Mouse (Mus musculus) spleen, adult 2 months (tissue): Measurements from ENCODE around the gene Gstp3. TPM values are rescaled to one million over a fixed set of nuclear protein-coding genes. Genes with fewer than 3 reads are reported as not detected.
"Not testable (repeated sequence)": the region's sequence is repeated elsewhere in the genome, so short reads cannot be mapped to it uniquely, and the experiment has no call there.

Experiments
- DNase-seq, 2 experiments: peaks; one replicate each; pipeline versions ENCODE4 v3.0.0 to v3.0.0-alpha.2; 2012 to 2021; ENCODE audit warnings: low spot score in 2 of 2, low read depth in 1 of 2
- H3K27ac ChIP-seq: fragments of 200-500 bp; 2 replicates; pipeline ENCODE4 v1.5.1; 2012; ENCODE audit warnings: low read length, inconsistent platforms; ENCODE audit not compliant: insufficient read depth
- H3K27me3 ChIP-seq: fragments of 200-500 bp; 2 replicates; pipeline ENCODE4 v1.6.1; 2012; ENCODE audit warnings: mild to moderate bottlenecking, moderate library complexity, low read length, inconsistent platforms; ENCODE audit not compliant: control insufficient read depth, insufficient read depth
- H3K36me3 ChIP-seq: fragments of 200-500 bp; 2 replicates; pipeline ENCODE4 v1.6.1; 2012; ENCODE audit warnings: mild to moderate bottlenecking, low read length, inconsistent platforms; ENCODE audit not compliant: control insufficient read depth, insufficient read depth
- H3K4me1 ChIP-seq: fragments of 200-500 bp; 2 replicates; pipeline ENCODE4 v1.6.1; 2011; ENCODE audit warnings: inconsistent platforms; ENCODE audit not compliant: control insufficient read depth, insufficient read depth, insufficient read length
- H3K4me3 ChIP-seq: fragments of 200-500 bp; 2 replicates; pipeline ENCODE4 v1.5.1; 2011; ENCODE audit warnings: mild to moderate bottlenecking, inconsistent platforms; ENCODE audit not compliant: insufficient read depth, insufficient read length; ENCODE audit errors: extremely low read depth
- CTCF ChIP-seq: fragments of 200-500 bp; IDR thresholded peaks from 2 replicates; pipeline ENCODE4 v1.5.1; 2011; ENCODE audit warnings: mild to moderate bottlenecking, inconsistent platforms; ENCODE audit not compliant: insufficient read depth, insufficient read length, insufficient replicate concordance; ENCODE audit errors: extremely low read depth
- POLR2A ChIP-seq: fragments of 200-500 bp; IDR thresholded peaks from 2 replicates; pipeline ENCODE4 v1.6.1; 2011; ENCODE audit warnings: low read depth, low read length, inconsistent platforms
- WGBS: fragments of 180-500 bp; shearing (Covaris S2); methylation state at CpG from one replicate; pipeline ENCODE4 v1.1.7; 2018; 5-methylcytosine and 5-hydroxymethylcytosine counted together
- polyA plus RNA-seq: library from polyadenylated mRNA; depleted of rRNA; stranded (reverse); fragments of >200 nt; gene quantifications from 2 replicates; pipeline ENCODE4 v1.2.3, GENCODE M21; 2012

Gstp3 gene
- polyA plus RNA-seq, 1 experiment: 13.0 TPM

- no peak overlapping the region for H3K4me3 ChIP-seq
- no peak for TF ChIP-seq CTCF
- no peak for TF ChIP-seq POLR2A
- H3K27me3 ChIP-seq: no peaks in the 10 kb centered on the region
- no peak for DNase-seq
- H3K4me1 ChIP-seq: no peaks in the 10 kb centered on the region
- H3K36me3 ChIP-seq: no peaks in the 10 kb centered on the region
- H3K27ac ChIP-seq: no peak overlapping the region
- WGBS: 72% methylated on average over 8 of the region's 8 CpGs
Measured at GRCm38 (mm10) chr19:4046866-4047254, 12.5 kb downstream of the Gstp3 start.

DNA sequence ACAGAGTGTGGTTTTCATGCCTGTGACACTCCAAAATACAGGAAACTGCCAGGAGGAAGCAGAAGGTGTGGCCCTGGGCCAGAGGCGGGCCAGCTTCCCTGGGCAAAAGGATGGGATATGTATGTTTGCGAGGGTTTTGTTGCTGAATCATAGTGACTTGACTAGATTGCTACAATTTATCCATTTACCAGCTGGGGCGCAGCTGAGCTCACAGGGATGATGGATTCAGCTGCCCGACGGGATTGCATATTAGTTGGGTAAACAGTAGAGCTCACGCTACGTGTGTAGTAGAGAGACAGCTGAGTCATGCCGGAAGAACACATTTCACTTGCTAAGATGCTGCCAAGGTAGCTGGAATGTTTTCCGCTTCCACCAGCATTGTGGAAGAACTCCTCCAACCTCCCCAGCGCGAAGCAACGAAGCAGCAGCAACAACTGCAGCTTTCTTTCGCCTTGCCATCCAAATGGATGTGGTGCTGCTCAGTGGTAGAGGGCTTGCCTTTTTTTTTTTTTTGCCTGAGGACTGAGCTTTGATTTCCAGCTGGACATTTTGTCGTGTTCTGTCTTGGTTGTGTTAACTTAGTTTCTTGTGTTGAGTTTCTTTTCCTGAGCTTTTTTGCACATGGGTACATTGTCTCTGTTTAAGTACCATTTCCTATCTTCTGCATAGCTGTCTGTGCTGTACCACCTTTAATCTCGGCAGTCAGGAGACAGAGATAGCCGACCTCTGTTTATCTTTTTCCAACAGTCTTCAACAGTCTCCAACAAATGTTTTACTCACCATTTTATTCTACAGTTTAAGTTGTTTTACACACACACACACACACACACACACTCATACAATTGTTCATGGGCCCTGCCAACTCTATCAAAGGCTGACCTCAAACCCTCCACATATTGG is 13.2 kb downstream of the Gstp3 start, which contains the start of gene Gstp2:
Gstp2 (minus strand) TSS at position 58 of the 900 bp plus-strand sequence.
- Histone ChIP-seq H3K27me3 (no peaks in the 10 kb centered on the region), H3K36me3 (no peaks in the 10 kb centered on the region), H3K4me1 (no peaks in the 10 kb centered on the region), H3K4me3 (no peak within 1 kb of the TSS), H3K27ac (peak within 1 kb of the TSS; percentile 46)
- TF ChIP-seq CTCF (no peak), POLR2A (no peak)
- no peak for DNase-seq
- 72% methylated on average over 16 of the region's 16 CpGs for WGBS

DNA sequence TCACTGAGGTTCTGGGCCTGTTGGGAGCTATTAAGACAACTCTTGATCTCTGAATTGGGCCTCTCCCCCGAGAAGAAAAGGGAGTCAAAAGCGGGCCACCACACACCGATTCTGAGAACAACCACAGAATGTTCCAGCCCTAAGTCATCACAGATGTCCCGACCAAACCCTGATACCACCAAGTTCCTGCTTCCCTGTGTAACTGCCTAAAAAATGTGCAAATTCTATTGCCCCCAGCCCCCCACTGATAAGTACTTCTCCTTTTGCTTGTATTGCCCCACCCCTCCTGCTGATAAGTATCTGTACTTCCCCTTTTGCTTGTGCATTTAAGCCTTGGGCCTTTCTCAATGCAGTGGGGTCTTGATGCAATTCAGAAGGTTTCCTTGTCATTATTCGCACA is 15.3 kb downstream of the Gstp3 start:
- H3K36me3 ChIP-seq, H3K4me3 ChIP-seq, H3K27ac ChIP-seq, H3K27me3 ChIP-seq, H3K4me1 ChIP-seq, DNase-seq: not testable (repeated sequence)
- WGBS: 59% methylated on average over 5 of the region's 5 CpGs

DNA sequence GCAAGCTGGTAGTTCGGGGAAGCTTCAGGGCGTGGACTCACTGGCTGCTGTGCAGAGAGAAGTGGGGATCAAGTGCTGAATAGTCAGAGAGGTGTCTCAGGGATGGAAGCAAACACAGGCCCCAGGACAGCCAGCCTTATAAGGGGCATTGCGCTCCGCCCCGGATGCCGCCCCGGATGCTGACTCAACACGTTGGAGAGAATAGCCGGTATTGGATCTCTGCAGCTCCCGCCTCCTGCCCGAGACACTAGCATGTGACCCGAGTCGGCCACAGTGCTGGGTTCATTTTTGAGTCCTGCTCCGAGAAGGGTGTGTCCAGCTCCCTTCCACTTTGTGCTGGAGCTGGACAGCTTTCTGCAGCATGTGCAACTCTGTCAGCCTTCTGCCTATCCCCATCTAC is 17.2 kb downstream of the Gstp3 start:
- Histone ChIP-seq H3K4me3 (no peak overlapping the region), H3K27me3 (no peaks in the 10 kb centered on the region), H3K36me3 (no peaks in the 10 kb centered on the region), H3K27ac (no peak overlapping the region), H3K4me1 (no peaks in the 10 kb centered on the region)
- WGBS: 79% methylated on average over 14 of the region's 14 CpGs
- DNase-seq: peak in 1 of 2 experiments; percentile 15
- TF ChIP-seq CTCF: no peak
- no peak for TF ChIP-seq POLR2A

- not testable (repeated sequence) for H3K4me3 ChIP-seq, H3K36me3 ChIP-seq, DNase-seq, H3K4me1 ChIP-seq, H3K27ac ChIP-seq, H3K27me3 ChIP-seq
- 94% methylated on average over 4 of the region's 4 CpGs for WGBS
Measured at GRCm38 (mm10) chr19:4041500-4041899, 17.9 kb downstream of the Gstp3 start.

- H3K27me3 ChIP-seq, H3K27ac ChIP-seq, H3K4me3 ChIP-seq, DNase-seq, H3K4me1 ChIP-seq, H3K36me3 ChIP-seq: not testable (repeated sequence)
- WGBS: 80% methylated on average over 5 of the region's 5 CpGs
Measured at GRCm38 (mm10) chr19:4040941-4041340, 18.4 kb downstream of the Gstp3 start.

DNA sequence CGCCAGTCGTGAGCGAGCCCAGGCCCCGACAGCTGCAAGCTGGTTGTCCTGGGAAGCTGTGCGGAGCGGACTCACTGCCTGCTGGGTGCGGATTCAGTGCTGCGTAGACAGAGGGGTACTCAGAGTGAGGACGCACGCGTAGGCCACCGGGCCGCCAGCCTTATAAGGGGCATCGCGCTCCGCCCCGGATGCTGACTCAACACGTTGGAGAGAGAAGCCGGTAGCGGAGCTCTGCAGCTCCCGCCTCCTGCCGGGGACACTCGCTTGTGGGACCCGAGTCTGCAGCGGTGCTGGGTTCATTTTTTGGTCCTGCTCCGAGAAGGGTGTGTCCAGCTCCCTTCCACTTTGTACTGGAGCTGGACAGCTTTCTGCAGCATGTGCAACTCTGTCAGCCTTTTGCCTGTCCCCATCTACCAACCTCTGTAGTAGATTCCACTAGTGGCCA is 21.6 kb downstream of the Gstp3 start, which contains the start of gene Gstp1:
Gstp1 (minus strand) TSS at position 198 of the 445 bp plus-strand sequence.
- peak within 1 kb of the TSS; percentile 73 for H3K27ac ChIP-seq
- WGBS: 1% methylated on average over 26 of the region's 26 CpGs
- peak; percentile 55 to 86 for DNase-seq
- no peaks in the 10 kb centered on the region for H3K27me3 ChIP-seq
- no peaks in the 10 kb centered on the region; the same call in 1 of the 2 replicates for H3K4me1 ChIP-seq
- H3K36me3 ChIP-seq: no peaks in the 10 kb centered on the region; the same call in 1 of the 2 replicates
- H3K4me3 ChIP-seq: peak within 1 kb of the TSS; percentile 97
- TF ChIP-seq POLR2A: peak; percentile 77
- no peak for TF ChIP-seq CTCF

DNA sequence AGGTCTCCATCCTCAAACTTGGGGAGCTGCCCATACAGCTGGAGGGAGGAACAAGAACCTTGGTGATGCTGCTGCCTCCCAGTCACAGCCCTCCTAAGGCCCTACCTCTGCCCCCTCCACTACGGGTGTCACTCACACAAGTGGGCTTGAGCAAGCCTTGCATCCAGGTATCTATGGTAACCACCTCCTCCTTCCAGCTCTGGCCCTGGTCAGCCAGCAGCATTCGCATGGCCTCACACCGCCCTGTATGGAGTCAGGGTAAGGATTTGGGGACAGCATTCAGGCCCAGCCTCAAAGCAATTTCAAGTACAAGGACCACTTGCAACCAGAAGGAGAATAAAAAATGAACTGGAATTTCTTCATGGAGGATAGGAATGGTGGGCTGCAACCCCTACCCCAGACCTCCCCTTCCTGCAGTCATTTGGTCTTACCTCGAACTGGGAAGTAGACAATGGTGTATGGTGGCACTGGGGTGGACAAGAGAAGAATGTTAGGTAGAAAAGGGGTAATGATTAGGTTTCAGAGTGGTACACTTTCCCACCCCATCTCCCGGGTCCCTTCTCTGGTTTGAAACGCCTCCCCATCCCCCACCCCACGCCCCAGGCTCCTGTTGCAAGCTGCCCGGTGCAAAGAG is 22.1 kb downstream of the Gstp3 start:
- Histone ChIP-seq H3K27ac (peak overlapping the region; percentile 72), H3K4me3 (peak overlapping the region; percentile 97)
- not testable (repeated sequence) for H3K27me3 ChIP-seq, DNase-seq, H3K4me1 ChIP-seq, H3K36me3 ChIP-seq
- WGBS: 27% methylated on average over 8 of the region's 8 CpGs
